Mouse (Mus musculus): ENCODE data around the gene Gid4. TPM values are rescaled to one million over a fixed set of nuclear protein-coding genes. Genes with fewer than 3 reads are reported as not detected.

The Gid4 gene
- polyA plus RNA-seq, 1 experiment from 2014 or later: 8.7 TPM

GRCm38 (mm10) chr11:60440176-60440575, 23.2 kb downstream of the Gid4 start:
- Histone ChIP-seq H3K4me1 (ENCODE audit: control insufficient read depth, low read depth, low read length) (no peaks in the 10 kb centered on the region), H3K36me3 (ENCODE audit: control insufficient read depth, insufficient read depth) (peaks cover 10% of the 10 kb centered on the region)

DNA sequence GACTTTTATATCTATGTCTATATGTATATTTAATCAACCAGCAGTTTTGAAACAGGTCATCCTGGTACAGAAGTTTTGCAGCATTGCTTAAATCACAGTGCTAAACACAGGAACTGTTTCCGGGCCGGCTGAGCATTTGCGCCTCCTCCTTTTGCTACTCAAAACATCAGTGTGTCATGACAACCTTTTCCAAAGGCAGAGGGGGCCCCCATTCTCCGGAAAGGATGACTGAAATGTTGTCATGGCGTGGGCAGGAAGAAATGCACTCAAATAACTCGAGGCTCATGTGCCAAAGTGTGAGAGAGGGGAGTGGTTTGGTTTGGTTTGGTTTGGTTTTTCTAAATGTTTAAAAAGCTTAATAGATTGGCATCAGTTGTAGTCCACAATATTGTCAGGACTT, 26.0 kb downstream of the Gid4 start:
- peaks cover 6% of the 10 kb centered on the region for H3K36me3 ChIP-seq (ENCODE audit: control insufficient read depth, insufficient read depth)

More at GRCm38 (mm10) chr11:60440176-60440575, 23.2 kb downstream of the Gid4 start:
- no peak overlapping the region for H3K27ac ChIP-seq (ENCODE audit: low read length)
- H3K4me3 ChIP-seq (ENCODE audit: low read depth, low read length): no peak overlapping the region
- no peak overlapping the region for H3K4me2 ChIP-seq (ENCODE audit: low read depth, low read length)
- H3K9ac ChIP-seq (ENCODE audit: low read depth, low read length): no peak overlapping the region
- WGBS (ENCODE audit: insufficient replicate concordance): 55% methylated on average over 7 of the region's 7 CpGs
- H3K27me3 ChIP-seq (ENCODE audit: control insufficient read depth, insufficient read depth, low read depth, low read length): no peaks in the 10 kb centered on the region
- no peak for ATAC-seq (ENCODE audit: low read depth)
- no peaks in the 10 kb centered on the region for H3K9me3 ChIP-seq (replicated peaks; ENCODE audit: control insufficient read depth, low read length)

GRCm38 (mm10) chr11:60444007-60444406, 27.1 kb downstream of the Gid4 start:
- Histone ChIP-seq H3K9ac (ENCODE audit: low read depth, low read length) (no peak overlapping the region), H3K4me3 (ENCODE audit: low read depth, low read length) (no peak overlapping the region), H3K4me1 (ENCODE audit: control insufficient read depth, low read depth, low read length) (no peaks in the 10 kb centered on the region), H3K36me3 (ENCODE audit: control insufficient read depth, insufficient read depth) (peaks cover 6% of the 10 kb centered on the region), H3K27me3 (ENCODE audit: control insufficient read depth, insufficient read depth, low read depth, low read length) (no peaks in the 10 kb centered on the region), H3K27ac (ENCODE audit: low read length) (no peak overlapping the region), H3K4me2 (ENCODE audit: low read depth, low read length) (no peak overlapping the region), H3K9me3 (replicated peaks; ENCODE audit: control insufficient read depth, low read length) (no peaks in the 10 kb centered on the region)
- ATAC-seq (ENCODE audit: low read depth): no peak
- 77% methylated on average over 4 of the region's 4 CpGs for WGBS (ENCODE audit: insufficient replicate concordance)

More for the DNA sequence above, 26.0 kb downstream of the Gid4 start:
- Histone ChIP-seq H3K27ac (ENCODE audit: low read length) (no peak overlapping the region), H3K4me1 (ENCODE audit: control insufficient read depth, low read depth, low read length) (no peaks in the 10 kb centered on the region), H3K27me3 (ENCODE audit: control insufficient read depth, insufficient read depth, low read depth, low read length) (no peaks in the 10 kb centered on the region), H3K9me3 (replicated peaks; ENCODE audit: control insufficient read depth, low read length) (no peaks in the 10 kb centered on the region), H3K4me3 (ENCODE audit: low read depth, low read length) (no peak overlapping the region), H3K9ac (ENCODE audit: low read depth, low read length) (no peak overlapping the region), H3K4me2 (ENCODE audit: low read depth, low read length) (no peak overlapping the region)
- ATAC-seq (ENCODE audit: low read depth): no peak
- 77% methylated on average over 6 of the region's 6 CpGs for WGBS (ENCODE audit: insufficient replicate concordance)

- H3K9me3 ChIP-seq (replicated peaks; ENCODE audit: control insufficient read depth, low read length): no peaks in the 10 kb centered on the region
- peaks cover 9% of the 10 kb centered on the region for H3K4me1 ChIP-seq (ENCODE audit: control insufficient read depth, low read depth, low read length)
- peak within 1 kb of the TSS; percentile 75 for H3K4me2 ChIP-seq (ENCODE audit: low read depth, low read length)
- peak within 1 kb of the TSS; percentile 74 for H3K4me3 ChIP-seq (ENCODE audit: low read depth, low read length)
- peak; percentile 89 for ATAC-seq (ENCODE audit: low read depth)
- H3K36me3 ChIP-seq (ENCODE audit: control insufficient read depth, insufficient read depth): no peaks in the 10 kb centered on the region; the same call in 1 of the 2 replicates
- H3K27ac ChIP-seq (ENCODE audit: low read length): no peak within 1 kb of the TSS
- WGBS (ENCODE audit: insufficient replicate concordance): 5% methylated on average over 27 of the region's 27 CpGs
- H3K9ac ChIP-seq (ENCODE audit: low read depth, low read length): peak within 1 kb of the TSS; percentile 69
- no peaks in the 10 kb centered on the region for H3K27me3 ChIP-seq (ENCODE audit: control insufficient read depth, insufficient read depth, low read depth, low read length)
Measured at GRCm38 (mm10) chr11:60454080-60454744, 37.3 kb downstream of the Gid4 start, which contains the start of gene Drg2. Gene Drg2, plus strand, starts transcription at chr11:60454591.

GRCm38 (mm10) chr11:60454745-60455087, 37.8 kb downstream of the Gid4 start:
- Histone ChIP-seq H3K9ac (ENCODE audit: low read depth, low read length) (peak overlapping the region; percentile 69), H3K9me3 (replicated peaks; ENCODE audit: control insufficient read depth, low read length) (no peaks in the 10 kb centered on the region), H3K27ac (ENCODE audit: low read length) (no peak overlapping the region), H3K4me1 (ENCODE audit: control insufficient read depth, low read depth, low read length) (peaks cover 9% of the 10 kb centered on the region), H3K27me3 (ENCODE audit: control insufficient read depth, insufficient read depth, low read depth, low read length) (no peaks in the 10 kb centered on the region), H3K4me3 (ENCODE audit: low read depth, low read length) (peak overlapping the region; percentile 74), H3K36me3 (ENCODE audit: control insufficient read depth, insufficient read depth) (peaks cover 4% of the 10 kb centered on the region; the same call in 1 of the 2 replicates), H3K4me2 (ENCODE audit: low read depth, low read length) (peak overlapping the region; percentile 75)
- peak; percentile 10; the same call in 1 of the 2 replicates for ATAC-seq (ENCODE audit: low read depth)
- WGBS (ENCODE audit: insufficient replicate concordance): under 1% methylated on average over 17 of the region's 17 CpGs

DNA sequence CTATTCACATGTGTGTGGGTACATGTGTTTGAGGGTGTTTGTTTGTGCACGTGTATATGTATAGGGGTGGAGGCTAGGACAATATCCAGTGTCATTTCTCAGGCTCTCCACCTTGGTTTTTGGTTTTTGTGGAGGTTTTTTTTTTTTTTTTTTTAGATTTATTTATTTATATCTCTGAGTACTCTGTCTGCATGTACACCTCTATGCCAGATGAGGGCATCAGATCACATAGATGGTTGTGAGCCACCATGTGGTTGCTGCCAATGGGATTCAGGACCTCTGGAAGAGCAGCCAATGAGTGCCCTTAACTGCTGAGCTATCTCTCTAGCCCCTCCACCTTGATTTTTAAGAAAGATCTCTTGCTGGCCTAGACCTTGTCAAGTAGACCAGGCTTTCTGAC, 41.0 kb downstream of the Gid4 start:
- peaks cover 18% of the 10 kb centered on the region; the same call in 1 of the 2 replicates for H3K36me3 ChIP-seq (ENCODE audit: control insufficient read depth, insufficient read depth)

DNA sequence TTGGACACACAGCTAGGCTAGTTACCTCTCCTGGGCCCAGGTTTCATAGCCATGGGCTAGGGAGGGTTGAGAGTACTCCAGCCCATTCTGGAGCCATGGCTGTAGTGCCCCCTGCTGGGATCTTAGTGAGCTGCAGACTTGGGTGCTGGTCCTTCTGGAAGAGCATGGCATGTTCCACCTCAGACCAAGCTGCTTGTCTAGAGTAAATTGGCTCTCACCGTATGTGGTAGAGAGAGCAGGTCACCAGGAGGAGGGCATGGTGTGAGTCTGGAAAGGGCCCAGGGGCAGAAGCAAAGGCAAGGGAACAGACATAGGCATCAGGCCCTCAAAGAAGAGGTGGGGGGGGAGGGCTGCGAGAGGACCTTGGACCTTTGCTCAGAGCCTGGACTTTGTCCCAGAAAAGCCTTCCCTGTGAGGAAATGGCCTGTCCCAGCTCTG, 49.0 kb downstream of the Gid4 start:
- Histone ChIP-seq H3K4me1 (ENCODE audit: control insufficient read depth, low read depth, low read length) (no peaks in the 10 kb centered on the region), H3K9me3 (replicated peaks; ENCODE audit: control insufficient read depth, low read length) (no peaks in the 10 kb centered on the region), H3K4me3 (ENCODE audit: low read depth, low read length) (no peak overlapping the region), H3K27ac (ENCODE audit: low read length) (no peak overlapping the region), H3K4me2 (ENCODE audit: low read depth, low read length) (no peak overlapping the region), H3K36me3 (ENCODE audit: control insufficient read depth, insufficient read depth) (peaks cover 7% of the 10 kb centered on the region), H3K9ac (ENCODE audit: low read depth, low read length) (no peak overlapping the region), H3K27me3 (ENCODE audit: control insufficient read depth, insufficient read depth, low read depth, low read length) (no peaks in the 10 kb centered on the region)
- ATAC-seq (ENCODE audit: low read depth): no peak; the same call in 1 of the 2 replicates
- WGBS (ENCODE audit: insufficient replicate concordance): 73% methylated on average over 2 of the region's 2 CpGs

More for the DNA sequence above, 41.0 kb downstream of the Gid4 start:
- H3K9me3 ChIP-seq (replicated peaks; ENCODE audit: control insufficient read depth, low read length): no peaks in the 10 kb centered on the region
- H3K27me3 ChIP-seq (ENCODE audit: control insufficient read depth, insufficient read depth, low read depth, low read length): no peaks in the 10 kb centered on the region
- 59% methylated on average over 1 of the region's 1 CpGs for WGBS (ENCODE audit: insufficient replicate concordance)
- no peak overlapping the region for H3K27ac ChIP-seq (ENCODE audit: low read length)
- ATAC-seq (ENCODE audit: low read depth): no peak
- H3K9ac ChIP-seq (ENCODE audit: low read depth, low read length): no peak overlapping the region
- no peak overlapping the region for H3K4me2 ChIP-seq (ENCODE audit: low read depth, low read length)
- no peak overlapping the region for H3K4me3 ChIP-seq (ENCODE audit: low read depth, low read length)
- peaks cover 9% of the 10 kb centered on the region for H3K4me1 ChIP-seq (ENCODE audit: control insufficient read depth, low read depth, low read length)

- Histone ChIP-seq H3K4me1 (ENCODE audit: control insufficient read depth, low read depth, low read length) (no peaks in the 10 kb centered on the region), H3K4me2 (ENCODE audit: low read depth, low read length) (no peak within 1 kb of the TSS), H3K9me3 (replicated peaks; ENCODE audit: control insufficient read depth, low read length) (no peaks in the 10 kb centered on the region), H3K9ac (ENCODE audit: low read depth, low read length) (no peak within 1 kb of the TSS), H3K4me3 (ENCODE audit: low read depth, low read length) (no peak within 1 kb of the TSS), H3K36me3 (ENCODE audit: control insufficient read depth, insufficient read depth) (peaks cover 3% of the 10 kb centered on the region; the same call in 1 of the 2 replicates), H3K27me3 (ENCODE audit: control insufficient read depth, insufficient read depth, low read depth, low read length) (no peaks in the 10 kb centered on the region), H3K27ac (ENCODE audit: low read length) (no peak within 1 kb of the TSS)
- 79% methylated on average over 3 of the region's 3 CpGs for WGBS (ENCODE audit: insufficient replicate concordance)
- no peak for ATAC-seq (ENCODE audit: low read depth)
Measured at GRCm38 (mm10) chr11:60469039-60469438, 52.1 kb downstream of the Gid4 start, which contains the start of gene Myo15. Gene Myo15, plus strand, starts transcription at chr11:60469339.

GRCm38 (mm10) chr11:60470743-60471142, 53.8 kb downstream of the Gid4 start:
- no peak for ATAC-seq (ENCODE audit: low read depth)
- no peaks in the 10 kb centered on the region for H3K9me3 ChIP-seq (replicated peaks; ENCODE audit: control insufficient read depth, low read length)
- no peaks in the 10 kb centered on the region for H3K27me3 ChIP-seq (ENCODE audit: control insufficient read depth, insufficient read depth, low read depth, low read length)
- no peak overlapping the region for H3K9ac ChIP-seq (ENCODE audit: low read depth, low read length)
- 67% methylated on average over 9 of the region's 9 CpGs for WGBS (ENCODE audit: insufficient replicate concordance)
- no peaks in the 10 kb centered on the region for H3K36me3 ChIP-seq (ENCODE audit: control insufficient read depth, insufficient read depth)
- H3K4me2 ChIP-seq (ENCODE audit: low read depth, low read length): no peak overlapping the region
- H3K4me3 ChIP-seq (ENCODE audit: low read depth, low read length): no peak overlapping the region
- no peaks in the 10 kb centered on the region for H3K4me1 ChIP-seq (ENCODE audit: control insufficient read depth, low read depth, low read length)
- H3K27ac ChIP-seq (ENCODE audit: low read length): no peak overlapping the region
